In genomic region chr16:42835940-42836339, GRCm38 (mm10) we compare ENCODE assay signal across 11 mouse cellular contexts. TPM values are rescaled to one million over a fixed set of nuclear protein-coding genes. Genes with fewer than 3 reads are reported as not detected.
DNase-seq lines count a peak whose midpoint lies in the region; ATAC-seq and TF ChIP-seq lines count a peak whose summit lies in the region.
"Had no signal": no experiment of that assay in that cellular context is flagged by ENCODE, and none has a peak within 500 bp of the region (broad histone marks: within the 10 kb centered on the region; RNA-seq: fewer than 3 reads in every experiment).

No protein-coding gene starts in this region.

- in situ Hi-C loops in CH12.LX (cut with MboI; ENCODE audit: low pct_ligation_motif_present, low pct_unique_long_range_greater_than_20kb, low sequenced_read_pairs): no loop called here

- H3K36me3 ChIP-seq in forebrain, postnatal 0 days (ENCODE audit: insufficient read depth): no peaks in the 10 kb centered on the region
- H3K36me3 ChIP-seq in forebrain, embryonic 12.5 days (replicated peaks): no peaks in the 10 kb centered on the region
- H3K36me3 ChIP-seq in CH12.LX (replicated peaks in 1 of 2; ENCODE audit: control insufficient read depth in 1 of 2, insufficient read depth in 1 of 2, low read length in 1 of 2): no peaks in the 10 kb centered on the region
- no peaks in the 10 kb centered on the region for H3K36me3 ChIP-seq in midbrain, embryonic 15.5 days (replicated peaks)
- H3K36me3 ChIP-seq: liver, embryonic 13.5 days had no signal

- H3K9me3 ChIP-seq in forebrain, postnatal 0 days (ENCODE audit: low read length): no peaks in the 10 kb centered on the region
- no peaks in the 10 kb centered on the region for H3K9me3 ChIP-seq in forebrain, embryonic 12.5 days
- H3K9me3 ChIP-seq in CH12.LX (replicated peaks; ENCODE audit: low read length): no peaks in the 10 kb centered on the region
- no peaks in the 10 kb centered on the region for H3K9me3 ChIP-seq in midbrain, embryonic 15.5 days
- H3K9me3 ChIP-seq: liver, embryonic 13.5 days had no signal

- 58% methylated on average over 5 of the region's 5 CpGs for WGBS in forebrain, postnatal 0 days
- WGBS in forebrain, embryonic 12.5 days: 68% methylated on average over 5 of the region's 5 CpGs
- 67% methylated on average over 5 of the region's 5 CpGs for WGBS in midbrain, embryonic 15.5 days

- no peaks in the 10 kb centered on the region for H3K79me2 ChIP-seq in CH12.LX (replicated peaks; ENCODE audit: control insufficient read depth, extremely low read depth, insufficient read depth, poor library complexity, severe bottlenecking)

- TF ChIP-seq CTCF in forebrain, postnatal 0 days (IDR thresholded peaks at IDR 0.05; ENCODE audit: low read depth): peak; percentile 28; the same call in 1 of the 2 replicates
- peak; percentile 66 for TF ChIP-seq CTCF in left cerebral cortex, adult 2 months (IDR thresholded peaks at IDR 0.05)
- peak in 1 of 2 experiments; percentile 70; a peak in 2 of 4 replicates for TF ChIP-seq CTCF in CH12.LX (conservative IDR thresholded peaks at IDR 0.05 in 1 of 2, IDR thresholded peaks at IDR 0.05 in 1 of 2; ENCODE audit: low read depth in 2 of 2, low read length in 2 of 2)

- dilution Hi-C loops in CH12.LX (cut with MboI; ENCODE audit: extremely low pct_ligation_motif_present, extremely low pct_unique_long_range_greater_than_20kb, low sequenced_read_pairs): no loop called here

- no peak; the same call in 1 of the 2 replicates for ATAC-seq in forebrain, postnatal 0 days
- ATAC-seq in forebrain, embryonic 12.5 days (ENCODE audit: low FRiP score): no peak
- ATAC-seq in midbrain, embryonic 15.5 days (replicated peaks): no peak
- ATAC-seq: hindbrain, embryonic 16.5 days had no signal

- no peaks in the 10 kb centered on the region for H3K27me3 ChIP-seq in forebrain, postnatal 0 days (ENCODE audit: insufficient read depth, low read length)
- H3K27me3 ChIP-seq in forebrain, embryonic 12.5 days: no peaks in the 10 kb centered on the region
- H3K27me3 ChIP-seq in CH12.LX (replicated peaks): no peaks in the 10 kb centered on the region
- H3K27me3 ChIP-seq in midbrain, embryonic 15.5 days (replicated peaks): no peaks in the 10 kb centered on the region
- H3K27me3 ChIP-seq: liver, embryonic 13.5 days had no signal

- peak; percentile 78 for TF ChIP-seq RAD21 in CH12.LX (IDR thresholded peaks at IDR 0.05; ENCODE audit: low read depth, low read length)

- H3K27ac ChIP-seq in forebrain, postnatal 0 days (ENCODE audit: low read depth, low read length): no peak overlapping the region
- H3K27ac ChIP-seq in forebrain, embryonic 12.5 days: no peak overlapping the region
- H3K27ac ChIP-seq in left cerebral cortex, adult 2 months: no peak overlapping the region
- no peak overlapping the region for H3K27ac ChIP-seq in CH12.LX (ENCODE audit: insufficient read depth, low read depth)
- no peak overlapping the region for H3K27ac ChIP-seq in midbrain, embryonic 15.5 days
- H3K27ac ChIP-seq: liver, embryonic 13.5 days had no signal

- H3K9ac ChIP-seq in forebrain, postnatal 0 days: no peak overlapping the region
- H3K9ac ChIP-seq in forebrain, embryonic 12.5 days: no peak overlapping the region
- no peak overlapping the region for H3K9ac ChIP-seq in CH12.LX (ENCODE audit: insufficient read depth, low read depth)
- H3K9ac ChIP-seq in midbrain, embryonic 15.5 days: no peak overlapping the region
- H3K9ac ChIP-seq: liver, embryonic 13.5 days had no signal

- no peak overlapping the region for H3K4me3 ChIP-seq in forebrain, postnatal 0 days (ENCODE audit: low read depth, low read length)
- H3K4me3 ChIP-seq in forebrain, embryonic 12.5 days (replicated peaks): no peak overlapping the region
- no peak overlapping the region for H3K4me3 ChIP-seq in left cerebral cortex, adult 2 months
- H3K4me3 ChIP-seq in CH12.LX (replicated peaks in 1 of 3; ENCODE audit: low read depth in 2 of 3, low read length in 2 of 3, poor library complexity in 1 of 3): no peak overlapping the region
- no peak overlapping the region for H3K4me3 ChIP-seq in midbrain, embryonic 15.5 days
- H3K4me3 ChIP-seq: liver, embryonic 13.5 days had no signal

- peak; percentile 34 for DNase-seq in forebrain, postnatal 0 days
- DNase-seq in left cerebral cortex, adult 2 months (ENCODE audit: extremely low spot score in 1 of 2, low spot score in 2 of 2): no peak
- DNase-seq in left cerebral cortex, adult 18-20 months (ENCODE audit: low spot score in 2 of 2): no peak
- DNase-seq in CH12.LX (ENCODE audit: extremely low read depth): peak; percentile 17
- peak; percentile 34 for DNase-seq in induced T-regulatory cell, adult 2 months (ENCODE audit: low read depth)
- no peak for DNase-seq in spleen, postnatal 10 days (ENCODE audit: low spot score in 2 of 2)
- DNase-seq: adrenal gland, adult 8-10 months; liver, embryonic 13.5 days had no signal

- TF ChIP-seq EP300 in CH12.LX (IDR thresholded peaks at IDR 0.05; ENCODE audit: low read length): no peak

- H3K4me1 ChIP-seq in forebrain, postnatal 0 days (ENCODE audit: insufficient read depth): no peaks in the 10 kb centered on the region
- no peaks in the 10 kb centered on the region for H3K4me1 ChIP-seq in forebrain, embryonic 12.5 days
- no peaks in the 10 kb centered on the region for H3K4me1 ChIP-seq in CH12.LX (ENCODE audit: control insufficient read depth in 1 of 2, insufficient read depth in 2 of 2)
- H3K4me1 ChIP-seq in midbrain, embryonic 15.5 days: no peaks in the 10 kb centered on the region
- H3K4me1 ChIP-seq: liver, embryonic 13.5 days had no signal

- H3K4me2 ChIP-seq in forebrain, postnatal 0 days (ENCODE audit: low read depth): no peak overlapping the region
- no peak overlapping the region for H3K4me2 ChIP-seq in forebrain, embryonic 12.5 days
- no peak overlapping the region for H3K4me2 ChIP-seq in CH12.LX (ENCODE audit: insufficient read depth, low read depth, poor library complexity, severe bottlenecking)
- H3K4me2 ChIP-seq in midbrain, embryonic 15.5 days: no peak overlapping the region
- H3K4me2 ChIP-seq: liver, embryonic 13.5 days had no signal

- intact Hi-C loops in left cerebral cortex, adult 2 months (cut with DNase I): loop anchor here (2.0 to 5.0 kb wide), 6 partner anchors 36 to 966 kb away; no protein-coding TSS in a partner anchor

- TF ChIP-seq POLR2A in CH12.LX (IDR thresholded peaks at IDR 0.05; ENCODE audit: low read depth, low read length): no peak

TF ChIP-seq in CH12.LX, 34 proteins besides CTCF, POLR2A, EP300 and RAD21:
- no peak for TF ChIP-seq SIN3A (IDR thresholded peaks at IDR 0.05; ENCODE audit: low read length)
- TF ChIP-seq ZC3H11A (IDR thresholded peaks at IDR 0.05; ENCODE audit: low read depth, low read length): peak; percentile 61
- no peak for TF ChIP-seq USF2 (conservative IDR thresholded peaks at IDR 0.05; ENCODE audit: low read depth, low read length)
- TF ChIP-seq NELFE (IDR thresholded peaks at IDR 0.05; ENCODE audit: low read depth, low read length): no peak
- TF ChIP-seq HCFC1 (IDR thresholded peaks at IDR 0.05; ENCODE audit: low read depth, low read length): no peak
- no peak for TF ChIP-seq JUN (IDR thresholded peaks at IDR 0.05; ENCODE audit: insufficient read depth, low read depth, low read length)
- TF ChIP-seq E2F4 (IDR thresholded peaks at IDR 0.05; ENCODE audit: insufficient replicate concordance, low read depth, low read length): no peak
- TF ChIP-seq BHLHE40 (IDR thresholded peaks at IDR 0.05; ENCODE audit: low read depth, low read length): no peak
- peak; percentile 73 for TF ChIP-seq SMC3 (IDR thresholded peaks at IDR 0.05; ENCODE audit: low read depth, low read length)
- TF ChIP-seq JUND (conservative IDR thresholded peaks at IDR 0.05; ENCODE audit: low read depth, low read length): no peak

RNA-seq across cellular contexts. Expression of gene Zbtb20, which starts 39.7 kb away (rescaled TPM):
- 38.5 and 63.4 TPM in 2 replicates for total RNA-seq in forebrain, postnatal 0 days (2014; rRNA removed)
- 29.1 and 90.9 TPM in 2 replicates for polyA plus RNA-seq in forebrain, postnatal 0 days (2015; fragmentation: Nextera tagmentation; extraction: Ambion mirVana)
- 73.6 and 82.4 TPM in 2 replicates for polyA plus RNA-seq in forebrain, embryonic 12.5 days (2016; fragmentation: Nextera tagmentation; extraction: Ambion mirVana)
- total RNA-seq in left cerebral cortex, adult 2 months (2021): 10 to 100 TPM; 46.5 to 57.6 TPM
- 10 to 100 TPM; 44.7 to 44.8 TPM for total RNA-seq in left cerebral cortex, adult 18-20 months (2021)
- 58.0 and 60.9 TPM in 2 replicates for total RNA-seq in CH12.LX (2012; rRNA removed)
- total RNA-seq in CH12.LX (2014; rRNA removed): 23.2 and 24.9 TPM in 2 replicates
- polyA plus RNA-seq in CH12.LX (2012; ENCODE audit: insufficient read length, low read depth): 51.6 and 57.2 TPM in 2 replicates
- 76.5 and 83.1 TPM in 2 replicates for polyA plus RNA-seq in midbrain, embryonic 15.5 days (2015; fragmentation: Nextera tagmentation; extraction: Ambion mirVana)

Comparison
In these comparisons a context has a peak if more than half of its experiments do, and no peak if none do; other contexts are left out.
1. DNase-seq: peak in forebrain, postnatal 0 days (single experiment), CH12.LX (single experiment) and induced T-regulatory cell, adult 2 months (single experiment); none in left cerebral cortex, adult 2 months (0 of 2), left cerebral cortex, adult 18-20 months (0 of 2) and spleen, postnatal 10 days (0 of 2).